ENCODE assay signal across 8 mouse cellular contexts in genomic region chr11:89165278-89165677, GRCm38 (mm10).
A peak's percentile ranks its signal among the peaks of the same experiment; 100 is the strongest.
DNase-seq lines count a peak whose midpoint lies in the region; ATAC-seq and TF ChIP-seq lines count a peak whose summit lies in the region.

No protein-coding gene starts in this region.

- no peaks in the 10 kb centered on the region for H3K36me3 ChIP-seq in hindbrain, embryonic 10.5 days
- no peaks in the 10 kb centered on the region for H3K36me3 ChIP-seq in hindbrain, embryonic 12.5 days
- H3K36me3 ChIP-seq in forebrain, embryonic 13.5 days (ENCODE audit: poor library complexity, severe bottlenecking), result no peaks in the 10 kb centered on the region
- H3K36me3 ChIP-seq in hindbrain, embryonic 16.5 days (ENCODE audit: control insufficient read depth, insufficient read depth, low read length), result no peaks in the 10 kb centered on the region
- H3K36me3 ChIP-seq in midbrain, embryonic 14.5 days (ENCODE audit: control insufficient read depth, insufficient read depth, low read length), result no peaks in the 10 kb centered on the region

- no peak overlapping the region for H3K9ac ChIP-seq in hindbrain, embryonic 12.5 days
- H3K9ac ChIP-seq in forebrain, embryonic 13.5 days, result no peak overlapping the region
- no peak overlapping the region for H3K9ac ChIP-seq in hindbrain, embryonic 16.5 days (ENCODE audit: low read depth, low read length)
- H3K9ac ChIP-seq in midbrain, embryonic 14.5 days (replicated peaks; ENCODE audit: low read length), result no peak overlapping the region

- no peak overlapping the region for H3K4me3 ChIP-seq in hindbrain, embryonic 10.5 days
- H3K4me3 ChIP-seq in hindbrain, embryonic 12.5 days, result no peak overlapping the region
- no peak overlapping the region for H3K4me3 ChIP-seq in forebrain, embryonic 13.5 days
- no peak overlapping the region for H3K4me3 ChIP-seq in hindbrain, embryonic 16.5 days (ENCODE audit: low read length)
- H3K4me3 ChIP-seq in left cerebral cortex, adult 2 months, result no peak overlapping the region
- no peak overlapping the region for H3K4me3 ChIP-seq in midbrain, embryonic 14.5 days (replicated peaks; ENCODE audit: low read depth, low read length)

- whole genome bisulfite sequencing in hindbrain, embryonic 10.5 days, result 17% methylated on average over 6 of the region's 6 CpGs
- WGBS in hindbrain, embryonic 12.5 days, result 13% methylated on average over 6 of the region's 6 CpGs
- 14% methylated on average over 6 of the region's 6 CpGs for whole genome bisulfite sequencing in forebrain, embryonic 13.5 days
- 12% methylated on average over 6 of the region's 6 CpGs for whole genome bisulfite sequencing in hindbrain, embryonic 16.5 days
- WGBS in midbrain, embryonic 14.5 days, result 13% methylated on average over 6 of the region's 6 CpGs

- peak; percentile 95 for TF ChIP-seq CTCF in left cerebral cortex, adult 2 months (IDR thresholded peaks at IDR 0.05)

- DNase-seq in hindbrain, embryonic 10.5 days (ENCODE audit: low spot score), result peak; percentile 84
- DNase-seq in c-Kit-positive CD71-positive TER-119-positive erythroid progenitor cells, embryonic 14.5 days (ENCODE audit: low spot score), result peak; percentile 62
- DNase-seq in left cerebral cortex, adult 2 months (ENCODE audit: extremely low spot score in 1 of 2, low spot score in 2 of 2), result peak; percentile 78 to 88
- DNase-seq in midbrain, embryonic 14.5 days, result peak; percentile 96
- peak; percentile 34 to 65 for DNase-seq in spleen, postnatal 14 days (ENCODE audit: low spot score in 2 of 2)

- H3K4me2 ChIP-seq in hindbrain, embryonic 12.5 days (replicated peaks), result no peak overlapping the region
- H3K4me2 ChIP-seq in forebrain, embryonic 13.5 days, result no peak overlapping the region
- no peak overlapping the region for H3K4me2 ChIP-seq in hindbrain, embryonic 16.5 days (ENCODE audit: low read length)
- no peak overlapping the region for H3K4me2 ChIP-seq in midbrain, embryonic 14.5 days (ENCODE audit: low read length)

- H3K9me3 ChIP-seq in hindbrain, embryonic 10.5 days, result no peaks in the 10 kb centered on the region
- H3K9me3 ChIP-seq in hindbrain, embryonic 12.5 days (replicated peaks), result no peaks in the 10 kb centered on the region
- H3K9me3 ChIP-seq in forebrain, embryonic 13.5 days (replicated peaks), result no peaks in the 10 kb centered on the region
- H3K9me3 ChIP-seq in hindbrain, embryonic 16.5 days (ENCODE audit: control insufficient read depth, low read length), result no peaks in the 10 kb centered on the region
- H3K9me3 ChIP-seq in midbrain, embryonic 14.5 days (ENCODE audit: control insufficient read depth, low read length), result no peaks in the 10 kb centered on the region

- H3K4me1 ChIP-seq in hindbrain, embryonic 10.5 days (replicated peaks), result no peaks in the 10 kb centered on the region
- H3K4me1 ChIP-seq in hindbrain, embryonic 12.5 days, result no peaks in the 10 kb centered on the region
- no peaks in the 10 kb centered on the region for H3K4me1 ChIP-seq in forebrain, embryonic 13.5 days
- no peaks in the 10 kb centered on the region for H3K4me1 ChIP-seq in hindbrain, embryonic 16.5 days (ENCODE audit: control insufficient read depth, insufficient read depth, low read depth, low read length)
- no peaks in the 10 kb centered on the region for H3K4me1 ChIP-seq in midbrain, embryonic 14.5 days (ENCODE audit: control insufficient read depth, insufficient read depth, low read length)

- H3K27ac ChIP-seq in hindbrain, embryonic 10.5 days, result no peak overlapping the region
- no peak overlapping the region for H3K27ac ChIP-seq in hindbrain, embryonic 12.5 days
- no peak overlapping the region for H3K27ac ChIP-seq in forebrain, embryonic 13.5 days
- no peak overlapping the region for H3K27ac ChIP-seq in hindbrain, embryonic 16.5 days (ENCODE audit: low read depth, low read length)
- no peak overlapping the region for H3K27ac ChIP-seq in left cerebral cortex, adult 2 months
- no peak overlapping the region for H3K27ac ChIP-seq in midbrain, embryonic 14.5 days (replicated peaks; ENCODE audit: low read depth, low read length)

- ATAC-seq in hindbrain, embryonic 12.5 days (ENCODE audit: low FRiP score), result no peak
- peak; percentile 61 for ATAC-seq in forebrain, embryonic 13.5 days
- ATAC-seq in hindbrain, embryonic 16.5 days, result peak; percentile 64; the same call in 1 of the 2 replicates
- peak; percentile 27; the same call in 1 of the 2 replicates for ATAC-seq in midbrain, embryonic 14.5 days (ENCODE audit: low FRiP score, low TSS enrichment)

- intact Hi-C loops in left cerebral cortex, adult 2 months (cut with DNase I), result loop anchor here (1.0 to 10.0 kb wide), 6 partner anchors 65 to 760 kb away; no protein-coding TSS in a partner anchor

- H3K27me3 ChIP-seq in hindbrain, embryonic 10.5 days (ENCODE audit: insufficient read depth, poor library complexity, severe bottlenecking), result peaks cover 16% of the 10 kb centered on the region; the same call in 1 of the 2 replicates
- H3K27me3 ChIP-seq in hindbrain, embryonic 12.5 days, result peaks cover 5% of the 10 kb centered on the region; the same call in 1 of the 2 replicates
- 0 out of 2 replicates have a peak, but pooled peaks cover 7% of the 10 kb centered on the region for H3K27me3 ChIP-seq in forebrain, embryonic 13.5 days
- H3K27me3 ChIP-seq in hindbrain, embryonic 16.5 days (replicated peaks; ENCODE audit: control insufficient read depth, insufficient read depth, low read length), result no peaks in the 10 kb centered on the region
- H3K27me3 ChIP-seq in midbrain, embryonic 14.5 days (ENCODE audit: control insufficient read depth, insufficient read depth, low read length), result no peaks in the 10 kb centered on the region
